Mouse (Mus musculus) cerebellum, adult 2 months (tissue): Measurements from ENCODE around the gene Rbmx2. TPM values are rescaled to one million over a fixed set of nuclear protein-coding genes. Genes with fewer than 3 reads are reported as not detected.

Source experiments
- DNase-seq, 2 experiments: peaks; one replicate each; pipeline ENCODE4 v3.0.0; 2021
- H3K27ac ChIP-seq: fragments of 200-500 bp; 2 replicates; pipeline ENCODE4 v1.5.1; 2012; ENCODE audit warnings: low read length, control low read depth, inconsistent platforms; ENCODE audit not compliant: insufficient read depth
- H3K27me3 ChIP-seq: fragments of 200-500 bp; 2 replicates; pipeline ENCODE4 v1.6.1; 2012; ENCODE audit warnings: inconsistent platforms, mild to moderate bottlenecking, low read length, moderate library complexity; ENCODE audit not compliant: control insufficient read depth, insufficient read depth
- H3K4me1 ChIP-seq: fragments of 200-500 bp; 2 replicates; pipeline ENCODE4 v1.6.1; 2011; ENCODE audit warnings: low read length; ENCODE audit not compliant: control insufficient read depth, insufficient read depth
- H3K4me3 ChIP-seq: fragments of 200-500 bp; replicated peaks from 2 replicates; pipeline ENCODE3; 2011; ENCODE audit warnings: mild to moderate bottlenecking, low read depth, low read length, control low read depth; ENCODE audit not compliant: insufficient read depth
- CTCF ChIP-seq: fragments of 200-500 bp; IDR thresholded peaks from 2 replicates; pipeline ENCODE4 v1.5.1; 2011; ENCODE audit warnings: low read depth, mild to moderate bottlenecking, control low read depth, low read length, moderate library complexity, borderline replicate concordance; ENCODE audit not compliant: insufficient read depth
- POLR2A ChIP-seq: fragments of 200-500 bp; IDR thresholded peaks from 2 replicates; pipeline ENCODE4 v1.6.1; 2011; ENCODE audit warnings: low read length, control low read depth, borderline replicate concordance; ENCODE audit not compliant: insufficient read depth
- WGBS: fragments of 180-500 bp; shearing (Covaris S2); methylation state at CpG from one replicate; pipeline ENCODE4 v1.1.7; 2018; 5-methylcytosine and 5-hydroxymethylcytosine counted together
- polyA plus RNA-seq: library from polyadenylated mRNA; depleted of rRNA; stranded (reverse); fragments of >200 nt; gene quantifications from 2 replicates; pipeline ENCODE4 v1.2.3, GENCODE M21; 2012; rRNA removed

The Rbmx2 gene
- polyA plus RNA-seq, 1 experiment = 9.5 TPM

DNA sequence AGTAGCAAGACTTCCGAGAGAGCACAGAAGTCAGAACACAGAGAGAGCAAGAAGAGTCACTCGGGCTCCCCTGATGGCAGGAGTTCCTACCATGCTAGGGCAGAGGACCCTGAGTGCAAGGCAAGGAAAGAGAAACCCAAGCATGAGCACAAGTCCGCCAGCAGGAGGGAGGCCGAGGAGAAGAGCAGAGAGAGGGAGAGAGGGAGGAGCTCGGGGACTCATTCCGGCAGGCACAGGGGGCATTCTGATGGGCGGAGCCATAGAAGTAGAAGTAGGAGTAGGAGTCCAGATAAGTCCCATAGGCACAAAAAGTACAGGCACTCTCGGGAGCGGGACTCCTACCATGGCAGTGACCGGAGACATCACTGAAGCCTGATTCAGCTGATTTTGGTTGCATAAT lies 14.9 kb downstream of the Rbmx2 start:
- Histone ChIP-seq H3K27ac (no peak overlapping the region), H3K27me3 (no peaks in the 10 kb centered on the region), H3K4me1 (no peaks in the 10 kb centered on the region), H3K4me3 (no peak overlapping the region)
- WGBS = 84% methylated on average over 10 of the region's 10 CpGs
- no peak for DNase-seq
- TF ChIP-seq POLR2A = no peak
- TF ChIP-seq CTCF = no peak

DNA sequence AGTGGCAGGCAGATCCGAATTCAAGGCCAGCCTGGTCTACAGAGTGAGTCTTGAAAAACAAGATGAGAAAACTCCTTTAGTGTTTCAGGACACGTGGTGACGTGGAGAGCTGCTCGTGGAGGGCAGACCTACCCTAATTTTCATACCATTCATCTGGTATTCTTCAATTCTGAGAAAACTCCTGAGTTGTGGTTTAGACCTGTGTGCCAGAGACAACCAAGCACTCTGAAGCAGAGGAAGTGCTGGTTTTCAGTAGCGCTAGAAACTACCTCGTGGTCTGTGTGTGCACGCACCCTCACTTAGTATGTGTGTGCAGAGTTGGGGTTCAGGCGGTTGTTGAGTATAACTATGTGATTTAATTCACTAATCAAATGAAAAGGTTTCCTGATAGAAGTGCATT lies 18.0 kb downstream of the Rbmx2 start:
- TF ChIP-seq CTCF (no peak), POLR2A (no peak)
- 95% methylated on average over 8 of the region's 8 CpGs for WGBS
- DNase-seq = no peak
- H3K4me1 ChIP-seq = no peaks in the 10 kb centered on the region
- no peaks in the 10 kb centered on the region for H3K27me3 ChIP-seq
- no peak overlapping the region for H3K4me3 ChIP-seq
- no peak overlapping the region for H3K27ac ChIP-seq

DNA sequence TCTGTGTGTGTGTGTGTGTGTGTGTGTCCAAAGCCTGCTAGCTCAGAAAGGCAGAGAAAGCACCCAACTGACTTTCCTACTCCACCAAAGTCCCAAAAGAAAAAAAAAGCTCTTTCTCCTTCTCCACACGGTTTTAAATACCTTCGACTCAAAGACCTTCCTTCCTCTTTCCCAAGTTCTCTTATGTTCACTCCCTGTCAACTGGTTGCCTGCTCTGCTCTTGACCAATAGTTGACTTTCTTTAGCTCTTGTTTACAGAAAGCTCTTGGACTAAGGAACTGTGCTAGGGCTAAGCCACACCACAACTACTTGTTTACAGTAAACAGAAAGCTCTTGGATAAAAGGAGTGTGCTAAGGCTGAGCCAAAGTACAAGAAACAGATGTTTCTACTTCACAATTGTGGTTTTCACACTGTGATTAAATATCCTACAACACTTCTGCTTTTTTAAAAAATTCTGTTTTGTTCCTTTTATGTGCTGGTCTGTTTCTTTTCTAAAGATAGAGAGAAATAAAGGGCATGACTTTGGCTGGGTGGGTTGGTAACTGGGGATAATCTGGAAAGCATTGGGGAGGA lies 60.0 kb downstream of the Rbmx2 start:
- no peak for DNase-seq
- Histone ChIP-seq H3K27ac (no peak overlapping the region), H3K4me1 (no peaks in the 10 kb centered on the region), H3K27me3 (no peaks in the 10 kb centered on the region), H3K4me3 (no peak overlapping the region)
- no peak for TF ChIP-seq CTCF
- TF ChIP-seq POLR2A = no peak
- 80% methylated on average over 2 of the region's 2 CpGs for WGBS

Other genes starting within 250 kb of the Rbmx2 start
- gene Elf4, start 231.9 kb upstream of the Rbmx2 start, polyA plus RNA-seq = 0.36 and 0.38 TPM in 2 replicates
- gene Aifm1, start 181.4 kb upstream of the Rbmx2 start, polyA plus RNA-seq = 36.7 and 40.0 TPM in 2 replicates
- 52.6 and 55.0 TPM in 2 replicates for gene Rab33a, start 175.7 kb upstream of the Rbmx2 start, polyA plus RNA-seq
- gene Zfp280c, start 100.5 kb upstream of the Rbmx2 start, polyA plus RNA-seq = 26.6 and 27.9 TPM in 2 replicates
- 33.4 and 34.7 TPM in 2 replicates for gene Slc25a14, start 71.6 kb upstream of the Rbmx2 start, polyA plus RNA-seq
- 0.03 TPM in 1 of 2 replicates, not detected in the other for gene Gpr119, start 20.5 kb upstream of the Rbmx2 start, polyA plus RNA-seq
- gene Gm595, start 182.7 kb downstream of the Rbmx2 start, polyA plus RNA-seq = not detected in 2 replicates